Mouse (Mus musculus) midbrain, embryonic 13.5 days (tissue): ENCODE data around the gene Gpr156. TPM values are rescaled to one million over a fixed set of nuclear protein-coding genes. Genes with fewer than 3 reads are reported as not detected.
A peak's percentile ranks its signal among the peaks of the same experiment; 100 is the strongest.

Experiments used
- ATAC-seq: fragments of 200-750 bp; cut with Nextera tagmentation; 2 replicates; pipeline ENCODE4 v1.8.0; 2017; ENCODE audit warnings: mild to moderate bottlenecking, moderate TSS enrichment, moderate library complexity
- H3K27ac ChIP-seq: fragments of 300-500 bp; sonication (generic); 2 replicates; pipeline ENCODE4 v1.5.1; 2015; ENCODE audit warnings: inconsistent platforms, mild to moderate bottlenecking, moderate library complexity
- H3K27me3 ChIP-seq: fragments of 300-500 bp; sonication (generic); 2 replicates; pipeline ENCODE4 v1.6.1; 2015; ENCODE audit warnings: mild to moderate bottlenecking, inconsistent platforms
- H3K36me3 ChIP-seq: fragments of 300-500 bp; sonication (generic); 2 replicates; pipeline ENCODE4 v1.6.1; 2015; ENCODE audit warnings: mild to moderate bottlenecking, inconsistent platforms
- H3K4me1 ChIP-seq: fragments of 300-500 bp; sonication (generic); replicated peaks from 2 replicates; pipeline ENCODE4 v1.6.1; 2015; ENCODE audit warnings: inconsistent platforms
- H3K4me2 ChIP-seq: fragments of 300-500 bp; sonication (generic); replicated peaks from 2 replicates; pipeline ENCODE4 v1.6.1; 2015; ENCODE audit warnings: moderate library complexity, mild to moderate bottlenecking, inconsistent platforms
- H3K4me3 ChIP-seq: fragments of 300-500 bp; sonication (generic); replicated peaks from 2 replicates; pipeline ENCODE4 v1.5.1; 2015; ENCODE audit warnings: mild to moderate bottlenecking, inconsistent platforms
- H3K9ac ChIP-seq: fragments of 300-500 bp; sonication (generic); replicated peaks from 2 replicates; pipeline ENCODE4 v1.6.1; 2015; ENCODE audit warnings: mild to moderate bottlenecking, inconsistent platforms
- H3K9me3 ChIP-seq: fragments of 300-500 bp; sonication (generic); 2 replicates; pipeline ENCODE4 v1.6.1; 2016; ENCODE audit warnings: mild to moderate bottlenecking, inconsistent platforms
- WGBS: fragments of 180-500 bp; shearing (Covaris S2); methylation state at CpG from one replicate; pipeline ENCODE4 v1.1.7; 2015; 5-methylcytosine and 5-hydroxymethylcytosine counted together
- polyA plus RNA-seq: library from polyadenylated mRNA; unstranded; fragments of >200 nt; fragmentation: Nextera tagmentation; extraction: Ambion mirVana; gene quantifications from 2 replicates; pipeline ENCODE4 v1.2.1, GENCODE M21; 2015

The Gpr156 gene
- polyA plus RNA-seq, 1 experiment from 2014 or later: 9.4 TPM

- H3K4me2 ChIP-seq: peak overlapping the region; percentile 11
- no peaks in the 10 kb centered on the region for H3K36me3 ChIP-seq
- no peaks in the 10 kb centered on the region for H3K9me3 ChIP-seq
- peaks cover 40% of the 10 kb centered on the region for H3K4me1 ChIP-seq
- no peak overlapping the region for H3K9ac ChIP-seq
- peak; percentile 79 for ATAC-seq
- H3K27ac ChIP-seq: peak overlapping the region; percentile 84
- WGBS: 2% methylated on average over 7 of the region's 7 CpGs
- H3K4me3 ChIP-seq: no peak overlapping the region
- H3K27me3 ChIP-seq: no peaks in the 10 kb centered on the region
These were observed 9.8 kb downstream of the Gpr156 start for GRCm38 (mm10) chr16:37926087-37926486.

DNA sequence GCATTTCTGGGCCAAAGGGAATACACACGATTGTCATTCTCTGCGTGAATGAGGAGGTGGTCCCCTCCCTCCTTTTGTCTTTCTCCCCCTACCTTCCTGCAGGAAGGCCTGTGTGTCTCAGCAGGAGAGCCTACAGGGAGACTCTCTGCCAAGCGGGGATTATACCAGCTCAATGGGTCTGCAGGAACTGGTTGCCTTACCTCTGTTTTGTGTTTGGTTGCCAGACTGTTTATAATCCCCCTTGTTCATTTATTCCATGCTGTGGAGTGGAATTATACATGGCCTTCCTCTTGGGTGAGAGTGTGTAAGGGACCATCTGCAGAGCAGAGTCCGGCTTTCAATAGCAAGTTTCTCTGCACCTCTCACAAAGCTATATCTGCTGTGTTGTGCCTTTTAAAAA, 10.8 kb downstream of the Gpr156 start:
- Histone ChIP-seq H3K9ac (no peak overlapping the region), H3K27ac (peak overlapping the region; percentile 84), H3K4me2 (no peak overlapping the region), H3K9me3 (no peaks in the 10 kb centered on the region), H3K4me3 (no peak overlapping the region), H3K27me3 (no peaks in the 10 kb centered on the region), H3K4me1 (peaks cover 36% of the 10 kb centered on the region), H3K36me3 (no peaks in the 10 kb centered on the region)
- 3% methylated on average over 4 of the region's 4 CpGs for WGBS
- peak; percentile 65 for ATAC-seq

DNA sequence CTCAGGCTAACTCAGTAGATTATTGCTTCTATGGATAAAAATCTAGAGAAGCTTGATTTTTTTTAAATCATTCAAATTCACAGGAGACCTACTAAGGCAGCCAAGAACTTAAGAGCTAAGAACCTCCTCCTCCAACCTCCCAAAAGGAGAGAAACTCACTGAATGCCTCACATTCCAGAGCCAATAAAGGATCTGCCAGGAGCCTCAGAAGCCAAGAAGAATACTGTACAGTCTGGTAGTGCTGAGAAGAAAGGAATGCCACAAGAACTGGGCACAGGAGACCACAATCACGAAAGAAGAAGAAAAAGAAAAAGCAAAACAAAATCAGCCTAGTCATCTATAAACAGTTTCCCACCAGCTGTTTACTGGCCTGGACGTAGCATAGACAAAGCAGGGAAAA, 12.7 kb downstream of the Gpr156 start:
- WGBS: 59% methylated on average over 2 of the region's 2 CpGs
- peaks cover 36% of the 10 kb centered on the region for H3K4me1 ChIP-seq
- H3K27me3 ChIP-seq: no peaks in the 10 kb centered on the region
- H3K9ac ChIP-seq: no peak overlapping the region
- H3K4me2 ChIP-seq: no peak overlapping the region
- H3K27ac ChIP-seq: no peak overlapping the region
- H3K36me3 ChIP-seq: no peaks in the 10 kb centered on the region
- H3K4me3 ChIP-seq: no peak overlapping the region
- no peaks in the 10 kb centered on the region for H3K9me3 ChIP-seq
- no peak for ATAC-seq

DNA sequence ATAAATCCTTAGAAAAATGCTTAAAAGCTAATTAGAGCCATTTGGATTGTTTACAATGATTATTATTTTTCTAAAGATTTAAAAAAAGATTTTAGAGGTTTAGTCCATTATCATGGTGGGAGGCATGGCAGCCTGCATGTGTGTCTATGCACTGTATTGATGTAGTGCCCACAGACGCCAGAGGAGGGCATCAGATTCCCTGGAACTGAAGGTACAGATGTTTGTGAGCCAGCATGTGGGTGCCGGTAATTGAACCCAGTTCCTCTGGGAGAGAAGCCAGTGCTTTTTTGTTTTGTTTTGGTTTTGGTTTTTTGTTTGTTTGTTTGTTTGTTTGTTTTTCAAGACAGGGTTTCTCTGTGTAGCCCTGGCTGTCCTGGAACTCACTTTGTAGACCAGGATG, 13.3 kb downstream of the Gpr156 start:
- 91% methylated on average over 2 of the region's 2 CpGs for WGBS
- Histone ChIP-seq H3K36me3 (no peaks in the 10 kb centered on the region), H3K9ac (no peak overlapping the region), H3K9me3 (no peaks in the 10 kb centered on the region), H3K27ac (no peak overlapping the region; the same call in 1 of the 2 replicates), H3K27me3 (no peaks in the 10 kb centered on the region), H3K4me3 (no peak overlapping the region), H3K4me1 (peaks cover 36% of the 10 kb centered on the region), H3K4me2 (no peak overlapping the region)
- ATAC-seq: no peak

DNA sequence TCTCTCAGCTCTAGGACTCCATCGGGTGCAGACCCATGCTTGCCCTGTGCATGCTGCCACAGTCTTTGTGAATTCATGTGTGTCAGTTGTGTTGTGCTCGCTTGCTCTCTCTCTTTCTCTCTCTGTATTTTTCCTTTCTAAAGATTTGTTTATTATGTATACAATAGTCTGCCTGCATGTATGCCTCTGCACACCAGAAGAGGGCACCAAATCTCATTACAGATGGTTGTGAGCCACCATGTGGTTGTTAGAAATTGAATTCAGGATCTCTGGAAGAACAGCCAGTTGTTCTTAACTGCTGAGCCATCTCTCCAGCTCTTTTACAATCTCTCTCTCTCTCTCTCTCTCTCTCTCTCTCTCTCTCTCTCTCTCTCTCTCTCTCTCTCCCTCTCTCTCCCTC, 18.6 kb downstream of the Gpr156 start:
- no peak overlapping the region for H3K4me3 ChIP-seq
- no peak for ATAC-seq
- H3K36me3 ChIP-seq: no peaks in the 10 kb centered on the region
- 88% methylated on average over 2 of the region's 2 CpGs for WGBS
- no peak overlapping the region for H3K9ac ChIP-seq
- no peak overlapping the region for H3K4me2 ChIP-seq
- no peaks in the 10 kb centered on the region for H3K27me3 ChIP-seq
- H3K4me1 ChIP-seq: peaks cover 29% of the 10 kb centered on the region
- H3K9me3 ChIP-seq: no peaks in the 10 kb centered on the region
- H3K27ac ChIP-seq: no peak overlapping the region

DNA sequence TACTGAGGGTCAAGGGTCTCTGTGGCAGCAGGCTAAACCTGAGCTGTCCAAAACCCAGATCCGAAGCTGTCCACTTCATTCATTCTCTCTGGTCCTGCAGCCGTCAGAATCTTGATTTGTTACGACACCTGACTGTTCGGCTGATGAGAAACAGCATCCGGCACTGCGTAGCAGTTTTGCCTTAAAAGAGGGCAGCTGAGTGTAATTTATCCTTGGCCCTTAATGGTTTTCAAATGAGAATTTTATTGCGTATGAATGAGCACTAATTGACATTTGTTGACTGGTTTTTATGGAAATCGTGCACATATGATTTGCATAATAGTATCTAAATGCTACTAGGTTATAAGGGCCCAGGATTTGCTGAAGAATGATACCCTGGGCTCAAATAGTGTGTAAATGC, 21.0 kb downstream of the Gpr156 start:
- Histone ChIP-seq H3K4me2 (no peak overlapping the region), H3K4me1 (peaks cover 29% of the 10 kb centered on the region), H3K4me3 (no peak overlapping the region), H3K9ac (no peak overlapping the region), H3K27me3 (no peaks in the 10 kb centered on the region), H3K9me3 (no peaks in the 10 kb centered on the region), H3K27ac (no peak overlapping the region), H3K36me3 (no peaks in the 10 kb centered on the region)
- no peak for ATAC-seq
- 75% methylated on average over 8 of the region's 8 CpGs for WGBS

GRCm38 (mm10) chr16:37938125-37939081, 22.1 kb downstream of the Gpr156 start:
- H3K9me3 ChIP-seq: no peaks in the 10 kb centered on the region
- 51% methylated on average over 15 of the region's 17 CpGs for WGBS
- no peaks in the 10 kb centered on the region for H3K27me3 ChIP-seq
- peak; percentile 98 for ATAC-seq
- H3K36me3 ChIP-seq: no peaks in the 10 kb centered on the region
- 0 out of 2 replicates have a peak overlapping the region, but pooled peaks have one; percentile 6 for H3K9ac ChIP-seq
- peaks cover 36% of the 10 kb centered on the region for H3K4me1 ChIP-seq
- peak overlapping the region; percentile 5; the same call in 1 of the 2 replicates for H3K4me3 ChIP-seq
- H3K4me2 ChIP-seq: peak overlapping the region; percentile 38
- H3K27ac ChIP-seq: peak overlapping the region; percentile 73

GRCm38 (mm10) chr16:37939082-37939863, 23.0 kb downstream of the Gpr156 start:
- H3K9me3 ChIP-seq: no peaks in the 10 kb centered on the region
- 63% methylated on average over 11 of the region's 11 CpGs for WGBS
- H3K4me3 ChIP-seq: peak overlapping the region; percentile 5; the same call in 1 of the 2 replicates
- H3K27me3 ChIP-seq: no peaks in the 10 kb centered on the region
- 0 out of 2 replicates have a peak overlapping the region, but pooled peaks have one; percentile 6 for H3K9ac ChIP-seq
- peak overlapping the region; percentile 73 for H3K27ac ChIP-seq
- peak overlapping the region; percentile 38 for H3K4me2 ChIP-seq
- peaks cover 45% of the 10 kb centered on the region for H3K4me1 ChIP-seq
- H3K36me3 ChIP-seq: no peaks in the 10 kb centered on the region
- peak; percentile 53 for ATAC-seq

DNA sequence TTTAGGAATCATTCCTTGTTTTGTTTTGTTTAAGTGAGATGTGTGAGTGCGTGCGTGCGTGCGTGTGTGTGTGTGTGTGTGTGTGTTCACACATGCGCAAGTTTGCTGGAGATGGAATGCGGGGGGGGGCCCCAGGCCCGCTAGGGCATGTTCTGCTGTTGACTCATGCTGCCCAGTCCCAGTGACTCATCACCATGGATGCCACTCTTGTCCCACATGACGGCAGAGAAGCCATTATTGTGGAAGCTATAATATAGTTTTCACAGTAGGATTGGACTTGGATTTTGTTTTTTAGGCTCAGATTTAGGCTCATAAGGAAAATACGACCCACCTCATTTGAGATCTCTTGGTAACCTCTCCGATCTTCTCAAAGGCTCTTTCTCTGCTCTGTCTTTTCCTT, 24.0 kb downstream of the Gpr156 start:
- no peak overlapping the region for H3K27ac ChIP-seq
- H3K4me2 ChIP-seq: no peak overlapping the region
- H3K27me3 ChIP-seq: no peaks in the 10 kb centered on the region
- ATAC-seq: no peak
- no peak overlapping the region for H3K4me3 ChIP-seq
- no peaks in the 10 kb centered on the region for H3K36me3 ChIP-seq
- peaks cover 52% of the 10 kb centered on the region for H3K4me1 ChIP-seq
- H3K9ac ChIP-seq: no peak overlapping the region
- no peaks in the 10 kb centered on the region for H3K9me3 ChIP-seq
- 83% methylated on average over 10 of the region's 10 CpGs for WGBS

DNA sequence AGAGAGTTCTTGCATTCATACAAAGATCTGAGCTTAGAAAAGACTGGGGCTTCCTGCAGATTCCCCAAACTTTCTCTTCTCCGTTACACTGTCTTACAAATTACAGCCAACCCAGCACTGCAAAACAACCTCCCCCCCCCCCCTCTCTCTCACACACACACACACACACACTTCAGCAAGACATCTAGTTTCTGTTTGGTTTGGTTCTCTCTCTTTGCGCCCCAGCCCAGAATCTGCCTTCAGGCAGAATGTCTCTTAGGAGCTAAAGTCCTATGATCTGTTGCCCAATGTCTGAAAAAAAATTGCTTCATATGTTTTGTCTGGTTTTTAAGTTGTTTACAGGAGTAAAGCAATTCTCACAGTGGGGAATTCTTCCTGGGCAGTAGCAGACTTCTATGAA, 27.4 kb downstream of the Gpr156 start:
- no peak for ATAC-seq

GRCm38 (mm10) chr16:37945031-37945796, 28.9 kb downstream of the Gpr156 start:
- H3K4me3 ChIP-seq: no peak overlapping the region
- peak overlapping the region; percentile 25; the same call in 1 of the 2 replicates for H3K27ac ChIP-seq
- ATAC-seq: no peak
- H3K9ac ChIP-seq: no peak overlapping the region
- 73% methylated on average over 8 of the region's 8 CpGs for WGBS
- H3K4me2 ChIP-seq: no peak overlapping the region
- H3K36me3 ChIP-seq: peaks cover 11% of the 10 kb centered on the region; the same call in 1 of the 2 replicates
- peaks cover 25% of the 10 kb centered on the region; the same call in 1 of the 2 replicates for H3K4me1 ChIP-seq
- H3K9me3 ChIP-seq: no peaks in the 10 kb centered on the region
- H3K27me3 ChIP-seq: no peaks in the 10 kb centered on the region

More for the DNA sequence above, 27.4 kb downstream of the Gpr156 start:
- H3K4me1 ChIP-seq: peaks cover 37% of the 10 kb centered on the region
- H3K9me3 ChIP-seq: no peaks in the 10 kb centered on the region
- no peak overlapping the region for H3K9ac ChIP-seq
- H3K4me3 ChIP-seq: no peak overlapping the region
- 0 out of 2 replicates have a peak overlapping the region, but pooled peaks have one; percentile 30 for H3K27ac ChIP-seq
- peaks cover 7% of the 10 kb centered on the region; the same call in 1 of the 2 replicates for H3K36me3 ChIP-seq
- WGBS: 74% methylated on average over 2 of the region's 2 CpGs
- no peaks in the 10 kb centered on the region for H3K27me3 ChIP-seq
- H3K4me2 ChIP-seq: no peak overlapping the region
